Mouse (Mus musculus) liver, embryonic 13.5 days (tissue): ENCODE data around the gene Dgat2l6. TPM values are rescaled to one million over a fixed set of nuclear protein-coding genes. Genes with fewer than 3 reads are reported as not detected.

Experiments used
- ATAC-seq: fragments of 200-750 bp; cut with Nextera tagmentation; 2 replicates; pipeline ENCODE4 v1.8.0; 2017; ENCODE audit warnings: low read depth, mild to moderate bottlenecking, moderate number of reproducible peaks, moderate library complexity
- DNase-seq: peaks from one replicate; pipeline ENCODE4 v3.0.0; 2022
- H3K27ac ChIP-seq: fragments of 300-500 bp; sonication (generic); 2 replicates; pipeline ENCODE4 v1.5.1; 2015; ENCODE audit warnings: moderate library complexity, mild to moderate bottlenecking, inconsistent platforms
- H3K27me3 ChIP-seq: fragments of 300-500 bp; sonication (generic); 2 replicates; pipeline ENCODE4 v1.6.1; 2015; ENCODE audit warnings: mild to moderate bottlenecking, inconsistent platforms
- H3K36me3 ChIP-seq: fragments of 300-500 bp; sonication (generic); 2 replicates; pipeline ENCODE4 v1.6.1; 2015; ENCODE audit warnings: mild to moderate bottlenecking, inconsistent platforms
- H3K4me1 ChIP-seq: fragments of 300-500 bp; sonication (generic); replicated peaks from 2 replicates; pipeline ENCODE4 v1.6.1; 2015; ENCODE audit warnings: inconsistent platforms
- H3K4me2 ChIP-seq: fragments of 300-500 bp; sonication (generic); 2 replicates; pipeline ENCODE4 v1.6.1; 2015; ENCODE audit warnings: inconsistent platforms, mild to moderate bottlenecking, moderate library complexity
- H3K4me3 ChIP-seq: fragments of 300-500 bp; sonication (generic); replicated peaks from 2 replicates; pipeline ENCODE4 v1.5.1; 2015; ENCODE audit warnings: mild to moderate bottlenecking, inconsistent platforms
- H3K9ac ChIP-seq: fragments of 300-500 bp; sonication (generic); 2 replicates; pipeline ENCODE4 v1.6.1; 2015; ENCODE audit warnings: mild to moderate bottlenecking, inconsistent platforms
- H3K9me3 ChIP-seq: fragments of 300-500 bp; sonication (generic); replicated peaks from 2 replicates; pipeline ENCODE4 v1.6.1; 2016; ENCODE audit warnings: inconsistent platforms
- WGBS: fragments of 180-500 bp; shearing (Covaris S2); methylation state at CpG from one replicate; pipeline ENCODE4 v1.1.7; 2015; ENCODE audit not compliant: insufficient replicate concordance; 5-methylcytosine and 5-hydroxymethylcytosine counted together
- polyA plus RNA-seq: library from polyadenylated mRNA; unstranded; fragments of >200 nt; fragmentation: Nextera tagmentation; extraction: Ambion mirVana; gene quantifications from 2 replicates; pipeline ENCODE4 v1.2.1, GENCODE M21; 2015

Dgat2l6 gene
- polyA plus RNA-seq, 1 experiment from 2014 or later = not detected

GRCm38 (mm10) chrX:100518532-100518931 is 6.1 kb upstream of the Dgat2l6 start:
- WGBS = 67% methylated on average over 2 of the region's 2 CpGs
- no peak overlapping the region for H3K9ac ChIP-seq
- ATAC-seq (no peak), DNase-seq (no peak)
- no peaks in the 10 kb centered on the region for H3K9me3 ChIP-seq
- H3K27ac ChIP-seq = no peak overlapping the region
- no peaks in the 10 kb centered on the region for H3K27me3 ChIP-seq
- no peaks in the 10 kb centered on the region for H3K4me1 ChIP-seq
- no peak overlapping the region for H3K4me3 ChIP-seq
- H3K4me2 ChIP-seq = no peak overlapping the region
- no peaks in the 10 kb centered on the region for H3K36me3 ChIP-seq

- no peaks in the 10 kb centered on the region for H3K4me1 ChIP-seq
- no peak overlapping the region for H3K4me3 ChIP-seq
- H3K4me2 ChIP-seq = no peak overlapping the region
- no peak overlapping the region for H3K27ac ChIP-seq
- H3K9ac ChIP-seq = no peak overlapping the region
- no peaks in the 10 kb centered on the region for H3K27me3 ChIP-seq
- H3K36me3 ChIP-seq = no peaks in the 10 kb centered on the region
- ATAC-seq (no peak), DNase-seq (no peak)
- 61% methylated on average over 3 of the region's 3 CpGs for WGBS
- no peaks in the 10 kb centered on the region for H3K9me3 ChIP-seq
Observed at GRCm38 (mm10) chrX:100556026-100556425, 31.4 kb downstream of the Dgat2l6 start.

- Histone ChIP-seq H3K4me3 (no peak overlapping the region), H3K27ac (no peak overlapping the region), H3K4me1 (no peaks in the 10 kb centered on the region), H3K27me3 (no peaks in the 10 kb centered on the region), H3K4me2 (no peak overlapping the region), H3K9ac (no peak overlapping the region), H3K9me3 (no peaks in the 10 kb centered on the region), H3K36me3 (no peaks in the 10 kb centered on the region)
- no peak for ATAC-seq
- DNase-seq = no peak
- WGBS = 64% methylated on average over 3 of the region's 3 CpGs
Observed at GRCm38 (mm10) chrX:100565696-100566095, 41.1 kb downstream of the Dgat2l6 start.

- ATAC-seq (no peak), DNase-seq (no peak)
- H3K4me2 ChIP-seq = no peak within 1 kb of the TSS
- H3K9ac ChIP-seq = no peak within 1 kb of the TSS
- no peak within 1 kb of the TSS for H3K27ac ChIP-seq
- H3K36me3 ChIP-seq = no peaks in the 10 kb centered on the region
- no peak within 1 kb of the TSS for H3K4me3 ChIP-seq
- H3K27me3 ChIP-seq = peaks cover 2% of the 10 kb centered on the region; the same call in 1 of the 2 replicates
- WGBS = 60% methylated on average over 1 of the region's 1 CpGs
- H3K9me3 ChIP-seq = no peaks in the 10 kb centered on the region
- no peaks in the 10 kb centered on the region for H3K4me1 ChIP-seq
Observed at GRCm38 (mm10) chrX:100571951-100572350, 47.3 kb downstream of the Dgat2l6 start, which contains the start of gene Awat1. Awat1 (plus strand) TSS chrX:100572251.

GRCm38 (mm10) chrX:100594791-100595190 is 70.2 kb downstream of the Dgat2l6 start, which contains the start of gene P2ry4:
P2ry4 (minus strand) TSS chrX:100594869.
- ATAC-seq (peak; percentile 48; the same call in 1 of the 2 replicates), DNase-seq (no peak)
- Histone ChIP-seq H3K27me3 (peaks cover 3% of the 10 kb centered on the region; the same call in 1 of the 2 replicates), H3K4me3 (no peak within 1 kb of the TSS), H3K4me1 (no peaks in the 10 kb centered on the region), H3K4me2 (no peak within 1 kb of the TSS), H3K36me3 (no peaks in the 10 kb centered on the region), H3K9me3 (no peaks in the 10 kb centered on the region), H3K27ac (no peak within 1 kb of the TSS), H3K9ac (no peak within 1 kb of the TSS)
- 50% methylated on average over 4 of the region's 4 CpGs for WGBS

Other genes with a start within 250 kb of the Dgat2l6 start
- not detected in 2 replicates for gene Otud6a, start 95.8 kb upstream of the Dgat2l6 start, polyA plus RNA-seq
- gene Awat2, start 82.1 kb upstream of the Dgat2l6 start, polyA plus RNA-seq = 0.23 and 0.39 TPM in 2 replicates
- gene Igbp1, start 30.5 kb upstream of the Dgat2l6 start, polyA plus RNA-seq = 17.5 and 20.3 TPM in 2 replicates
- not detected in 2 replicates for gene Awat1, start 47.4 kb downstream of the Dgat2l6 start, polyA plus RNA-seq
- 0.13 and 0.20 TPM in 2 replicates for gene P2ry4, start 70.0 kb downstream of the Dgat2l6 start, polyA plus RNA-seq
- not detected in 2 replicates for gene Arr3, start 80.7 kb downstream of the Dgat2l6 start, polyA plus RNA-seq
- 20.9 and 25.7 TPM in 2 replicates for gene Kif4, start 100.9 kb downstream of the Dgat2l6 start, polyA plus RNA-seq
- gene Pdzd11, start 101.7 kb downstream of the Dgat2l6 start, polyA plus RNA-seq = 71.8 and 74.4 TPM in 2 replicates
- gene Gdpd2, start 205.0 kb downstream of the Dgat2l6 start, polyA plus RNA-seq = 0.07 and 0.15 TPM in 2 replicates
- gene Dlg3, start 242.9 kb downstream of the Dgat2l6 start, polyA plus RNA-seq = 0.28 and 0.44 TPM in 2 replicates